In the genomic region with DNA sequence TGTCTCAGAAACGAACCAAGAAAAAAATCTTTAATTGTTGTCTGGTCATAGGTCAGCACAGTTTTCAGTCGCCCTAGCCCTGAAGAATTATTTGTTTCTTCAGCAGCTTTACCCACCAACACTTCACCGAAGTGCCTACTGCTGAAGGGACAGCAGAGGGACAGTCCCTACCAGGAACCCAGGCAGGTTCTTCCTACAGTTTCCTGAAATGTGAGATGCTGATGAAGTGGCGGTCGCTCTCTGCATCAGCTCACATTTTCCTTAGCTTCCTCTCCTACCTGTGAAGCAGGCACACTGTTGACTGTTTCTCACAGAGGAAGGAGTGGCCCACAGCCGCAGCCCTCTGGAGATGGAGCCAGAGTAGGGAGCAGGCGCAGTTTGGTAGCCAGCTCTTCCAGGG, we compare ENCODE assay signal across 49 mouse cellular contexts. TPM values are rescaled to one million over a fixed set of nuclear protein-coding genes. Genes with fewer than 3 reads are reported as not detected.
"Had no signal": no experiment of that assay in that cellular context is flagged by ENCODE, and none has a peak within 500 bp of the region (broad histone marks: within the 10 kb centered on the region; RNA-seq: fewer than 3 reads in every experiment).

No protein-coding gene starts in this region.

- DNase-seq: heart, postnatal 10 days; heart, postnatal 14 days; heart, postnatal 36 days; heart, postnatal 4 days; kidney, adult 11 months; kidney, adult 18-20 months; kidney, adult 2 months; kidney, adult 8-10 months; kidney, adult 9 months; kidney, postnatal 10 days; kidney, postnatal 14 days; kidney, postnatal 25 days; kidney, postnatal 36 days; kidney, postnatal 4 days; layer of hippocampus, adult 9-11 months; layer of hippocampus, postnatal 36 days had no signal

- ATAC-seq: hindbrain, embryonic 16.5 days; hindbrain, postnatal 0 days; inflammation-experienced regulatory T-cells, adult 6 months; intestine, embryonic 15.5 days had no signal

- H3K27ac ChIP-seq: heart, embryonic 10.5 days; heart, embryonic 13.5 days; heart, embryonic 15.5 days; hindbrain, embryonic 10.5 days; hindbrain, embryonic 12.5 days; hindbrain, embryonic 13.5 days; hindbrain, embryonic 14.5 days; hindbrain, embryonic 15.5 days; hindbrain, postnatal 0 days; intestine, embryonic 15.5 days; kidney, embryonic 15.5 days; kidney, postnatal 0 days; layer of hippocampus, adult 2 months; left cerebral cortex, adult 2 months had no signal

- H3K9ac ChIP-seq: heart, embryonic 12.5 days; heart, embryonic 13.5 days; heart, embryonic 15.5 days; hindbrain, embryonic 12.5 days; hindbrain, embryonic 13.5 days; hindbrain, embryonic 14.5 days; hindbrain, embryonic 15.5 days; intestine, embryonic 15.5 days; kidney, embryonic 15.5 days had no signal

- H3K36me3 ChIP-seq: heart, embryonic 10.5 days; heart, embryonic 12.5 days; heart, embryonic 13.5 days; heart, embryonic 15.5 days; hindbrain, embryonic 10.5 days; hindbrain, embryonic 12.5 days; hindbrain, embryonic 13.5 days; hindbrain, embryonic 15.5 days; intestine, embryonic 15.5 days; kidney, embryonic 15.5 days had no signal

- H3K4me2 ChIP-seq: heart, embryonic 11.5 days; heart, embryonic 12.5 days; heart, embryonic 13.5 days; heart, embryonic 15.5 days; hindbrain, embryonic 12.5 days; hindbrain, embryonic 13.5 days; hindbrain, embryonic 14.5 days; hindbrain, embryonic 15.5 days; intestine, embryonic 15.5 days; kidney, embryonic 15.5 days had no signal

- H3K9me3 ChIP-seq: heart, embryonic 10.5 days; heart, embryonic 12.5 days; heart, embryonic 13.5 days; heart, embryonic 15.5 days; hindbrain, embryonic 10.5 days; hindbrain, embryonic 12.5 days; hindbrain, embryonic 13.5 days; hindbrain, embryonic 15.5 days; intestine, embryonic 15.5 days; kidney, embryonic 15.5 days had no signal

- H3K4me3 ChIP-seq: heart, embryonic 10.5 days; heart, embryonic 12.5 days; heart, embryonic 13.5 days; heart, embryonic 15.5 days; hindbrain, embryonic 10.5 days; hindbrain, embryonic 12.5 days; hindbrain, embryonic 13.5 days; hindbrain, embryonic 15.5 days; intestine, embryonic 15.5 days; kidney, embryonic 15.5 days; layer of hippocampus, adult 2 months; left cerebral cortex, adult 2 months had no signal

- H3K27me3 ChIP-seq: hindbrain, embryonic 12.5 days; hindbrain, embryonic 15.5 days; intestine, embryonic 15.5 days; kidney, embryonic 15.5 days had no signal

- H3K4me1 ChIP-seq: heart, embryonic 10.5 days; heart, embryonic 12.5 days; heart, embryonic 13.5 days; heart, embryonic 15.5 days; hindbrain, embryonic 10.5 days; hindbrain, embryonic 12.5 days; hindbrain, embryonic 13.5 days; hindbrain, embryonic 15.5 days; intestine, embryonic 15.5 days had no signal

RNA-seq across cellular contexts. Expression of gene Cfb, which starts 3.7 kb away (rescaled TPM):
- total RNA-seq: hematopoietic stem cell, adult 5-6 weeks; layer of hippocampus, adult 18-20 months; layer of hippocampus, adult 2 months; layer of hippocampus, postnatal 10 days had no signal

RNA-seq across cellular contexts. Expression of gene Zbtb12, which starts 13.3 kb away (rescaled TPM):
- polyA plus RNA-seq: inflammation-experienced regulatory T-cells, adult 6 months had no signal

RNA-seq across cellular contexts. Expression of gene Gm20547, which starts 15.9 kb away (rescaled TPM):
- total RNA-seq: heart, postnatal 10 days; heart, postnatal 14 days; heart, postnatal 36 days; heart, postnatal 4 days; hematopoietic stem cell, adult 5-6 weeks; hindbrain, postnatal 0 days; layer of hippocampus, adult 2 months; layer of hippocampus, adult 8-10 months; layer of hippocampus, postnatal 14 days; layer of hippocampus, postnatal 25 days; layer of hippocampus, postnatal 36 days; left cerebral cortex, adult 18-20 months; left cerebral cortex, adult 2 months had no signal
- polyA plus RNA-seq: heart, embryonic 10.5 days; heart, embryonic 11.5 days; heart, embryonic 12.5 days; heart, embryonic 13.5 days; heart, embryonic 14.5 days; heart, embryonic 15.5 days; heart, embryonic 16.5 days; heart, postnatal 0 days; hindbrain, embryonic 10.5 days; hindbrain, embryonic 11.5 days; hindbrain, embryonic 13.5 days; hindbrain, embryonic 14.5 days; hindbrain, embryonic 15.5 days; hindbrain, embryonic 16.5 days; hindbrain, postnatal 0 days; intestine, embryonic 14.5 days; intestine, embryonic 15.5 days; kidney, embryonic 14.5 days; kidney, embryonic 15.5 days; kidney, embryonic 16.5 days; kidney, postnatal 0 days; large intestine, adult 2 months had no signal
